Mouse (Mus musculus): Measurements from ENCODE around the gene Cfap20. TPM values are rescaled to one million over a fixed set of nuclear protein-coding genes. Genes with fewer than 3 reads are reported as not detected.
"Not testable (repeated sequence)": the region's sequence is repeated elsewhere in the genome, so short reads cannot be mapped to it uniquely, and the experiment has no call there.

Cfap20 gene
- total and polyA plus RNA-seq, 2 experiments from 2014 or later, result 72.3 to 127 TPM

- no peaks in the 10 kb centered on the region for H3K4me1 ChIP-seq (ENCODE audit: insufficient read depth, low read length)
- no peaks in the 10 kb centered on the region for H3K9me3 ChIP-seq (ENCODE audit: low read length)
- H3K27ac ChIP-seq, result no peak overlapping the region
- H3K36me3 ChIP-seq (ENCODE audit: insufficient read depth, low read length), result no peaks in the 10 kb centered on the region
- H3K4me2 ChIP-seq (ENCODE audit: low read depth, low read length), result no peak overlapping the region
- no peak overlapping the region for H3K9ac ChIP-seq (replicated peaks; ENCODE audit: low read length)
- TF ChIP-seq CTCF (IDR thresholded peaks at IDR 0.05; ENCODE audit: low read depth), result no peak
- H3K27me3 ChIP-seq (ENCODE audit: insufficient read depth, low read length), result no peaks in the 10 kb centered on the region
- WGBS, result 74% methylated on average over 5 of the region's 5 CpGs
- ATAC-seq (no peak), DNase-seq (ENCODE audit: low spot score) (no peak)
- H3K4me3 ChIP-seq (ENCODE audit: low read length), result no peak overlapping the region
Observed at GRCm38 (mm10) chr8:95386037-95386436, 48.6 kb downstream of the Cfap20 start.

GRCm38 (mm10) chr8:95384501-95384900, 50.2 kb downstream of the Cfap20 start:
- H3K36me3 ChIP-seq (ENCODE audit: insufficient read depth, low read length), result no peaks in the 10 kb centered on the region
- no peak overlapping the region for H3K4me2 ChIP-seq (ENCODE audit: low read depth, low read length)
- H3K27me3 ChIP-seq (ENCODE audit: insufficient read depth, low read length), result no peaks in the 10 kb centered on the region
- no peak for DNase-seq (ENCODE audit: low spot score)
- no peak for ATAC-seq
- no peaks in the 10 kb centered on the region for H3K4me1 ChIP-seq (ENCODE audit: insufficient read depth, low read length)
- TF ChIP-seq CTCF (IDR thresholded peaks at IDR 0.05; ENCODE audit: low read depth), result no peak
- H3K9ac ChIP-seq (replicated peaks; ENCODE audit: low read length), result no peak overlapping the region
- no peak overlapping the region for H3K4me3 ChIP-seq (ENCODE audit: low read length)
- no peak overlapping the region for H3K27ac ChIP-seq
- WGBS, result 76% methylated on average over 3 of the region's 3 CpGs
- H3K9me3 ChIP-seq (ENCODE audit: low read length), result no peaks in the 10 kb centered on the region

GRCm38 (mm10) chr8:95381595-95381994, 53.1 kb downstream of the Cfap20 start:
- Histone ChIP-seq H3K4me1 (ENCODE audit: insufficient read depth, low read length) (no peaks in the 10 kb centered on the region), H3K4me2 (ENCODE audit: low read depth, low read length) (no peak overlapping the region), H3K9me3 (ENCODE audit: low read length) (no peaks in the 10 kb centered on the region), H3K9ac (replicated peaks; ENCODE audit: low read length) (no peak overlapping the region), H3K36me3 (ENCODE audit: insufficient read depth, low read length) (no peaks in the 10 kb centered on the region), H3K4me3 (ENCODE audit: low read length) (no peak overlapping the region), H3K27me3 (ENCODE audit: insufficient read depth, low read length) (no peaks in the 10 kb centered on the region), H3K27ac (no peak overlapping the region)
- WGBS, result 89% methylated on average over 3 of the region's 3 CpGs
- no peak for DNase-seq (ENCODE audit: low spot score)
- no peak for TF ChIP-seq CTCF (IDR thresholded peaks at IDR 0.05; ENCODE audit: low read depth)
- ATAC-seq, result no peak

- H3K27ac ChIP-seq, result no peak overlapping the region
- no peak overlapping the region for H3K4me2 ChIP-seq (ENCODE audit: low read depth, low read length)
- no peak for ATAC-seq
- H3K9me3 ChIP-seq (ENCODE audit: low read length), result no peaks in the 10 kb centered on the region
- no peaks in the 10 kb centered on the region for H3K27me3 ChIP-seq (ENCODE audit: insufficient read depth, low read length)
- H3K36me3 ChIP-seq (ENCODE audit: insufficient read depth, low read length), result no peaks in the 10 kb centered on the region
- DNase-seq (ENCODE audit: low spot score), result no peak
- no peak overlapping the region for H3K9ac ChIP-seq (replicated peaks; ENCODE audit: low read length)
- H3K4me3 ChIP-seq (ENCODE audit: low read length), result no peak overlapping the region
- no peak for TF ChIP-seq CTCF (IDR thresholded peaks at IDR 0.05; ENCODE audit: low read depth)
- H3K4me1 ChIP-seq (ENCODE audit: insufficient read depth, low read length), result no peaks in the 10 kb centered on the region
Observed at GRCm38 (mm10) chr8:95380953-95381352, 53.7 kb downstream of the Cfap20 start.

GRCm38 (mm10) chr8:95378928-95379327, 55.7 kb downstream of the Cfap20 start:
- not testable (repeated sequence) for H3K9ac ChIP-seq (replicated peaks; ENCODE audit: low read length); ATAC-seq; H3K4me1 ChIP-seq (ENCODE audit: insufficient read depth, low read length); H3K4me2 ChIP-seq (ENCODE audit: low read depth, low read length); H3K4me3 ChIP-seq (ENCODE audit: low read length); DNase-seq (ENCODE audit: low spot score); H3K27me3 ChIP-seq (ENCODE audit: insufficient read depth, low read length); H3K36me3 ChIP-seq (ENCODE audit: insufficient read depth, low read length); H3K27ac ChIP-seq; H3K9me3 ChIP-seq (ENCODE audit: low read length)
- WGBS, result 96% methylated on average over 11 of the region's 11 CpGs

GRCm38 (mm10) chr8:95377863-95378291, 56.8 kb downstream of the Cfap20 start:
- no peak for DNase-seq (ENCODE audit: low spot score)
- H3K4me1 ChIP-seq (ENCODE audit: insufficient read depth, low read length), result no peaks in the 10 kb centered on the region
- no peak overlapping the region for H3K27ac ChIP-seq
- 46% methylated on average over 7 of the region's 7 CpGs for WGBS
- no peaks in the 10 kb centered on the region for H3K36me3 ChIP-seq (ENCODE audit: insufficient read depth, low read length)
- H3K4me2 ChIP-seq (ENCODE audit: low read depth, low read length), result no peak overlapping the region
- H3K9me3 ChIP-seq (ENCODE audit: low read length), result no peaks in the 10 kb centered on the region
- TF ChIP-seq CTCF (IDR thresholded peaks at IDR 0.05; ENCODE audit: low read depth), result no peak
- ATAC-seq, result no peak
- no peak overlapping the region for H3K4me3 ChIP-seq (ENCODE audit: low read length)
- H3K27me3 ChIP-seq (ENCODE audit: insufficient read depth, low read length), result no peaks in the 10 kb centered on the region
- no peak overlapping the region for H3K9ac ChIP-seq (replicated peaks; ENCODE audit: low read length)

- Histone ChIP-seq H3K36me3 (ENCODE audit: insufficient read depth, low read length) (peaks cover 3% of the 10 kb centered on the region; the same call in 1 of the 2 replicates), H3K4me3 (ENCODE audit: low read length) (no peak overlapping the region), H3K4me2 (ENCODE audit: low read depth, low read length) (no peak overlapping the region), H3K4me1 (ENCODE audit: insufficient read depth, low read length) (no peaks in the 10 kb centered on the region), H3K27ac (no peak overlapping the region), H3K9ac (replicated peaks; ENCODE audit: low read length) (no peak overlapping the region), H3K27me3 (ENCODE audit: insufficient read depth, low read length) (no peaks in the 10 kb centered on the region), H3K9me3 (ENCODE audit: low read length) (no peaks in the 10 kb centered on the region)
- DNase-seq (ENCODE audit: low spot score), result no peak
- TF ChIP-seq CTCF (IDR thresholded peaks at IDR 0.05; ENCODE audit: low read depth), result no peak
- WGBS, result 89% methylated on average over 4 of the region's 4 CpGs
- ATAC-seq, result no peak
Observed at GRCm38 (mm10) chr8:95377101-95377500, 57.6 kb downstream of the Cfap20 start.

Data from hindbrain, postnatal 0 days (tissue).